Mouse (Mus musculus) lung, postnatal 25 days (tissue): ENCODE results near the gene Ndfip2.

ENCODE experiments used
- DNase-seq: peaks from one replicate; pipeline ENCODE4 v3.0.0; 2022; ENCODE audit warnings: low spot score

The Ndfip2 gene

DNA sequence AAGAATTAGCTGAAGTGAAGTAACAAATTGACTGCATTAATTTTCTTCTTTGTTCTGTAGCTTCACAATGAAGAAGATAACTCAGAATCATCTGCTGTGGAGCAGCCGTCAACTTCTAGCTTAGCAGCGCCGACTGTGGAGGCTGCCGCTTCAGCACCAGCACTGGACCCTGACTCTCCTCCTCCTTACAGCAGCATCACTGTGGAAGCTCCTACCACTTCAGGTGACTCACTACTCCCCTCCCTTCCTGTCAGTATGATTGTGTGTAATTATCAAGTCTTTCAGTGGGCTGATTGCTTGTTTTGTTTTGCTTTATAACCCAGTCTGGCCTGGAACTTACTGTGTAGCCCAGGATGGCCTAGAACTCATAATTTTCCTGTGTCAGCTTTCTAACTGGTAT is 29.2 kb downstream of the Ndfip2 start:
- no peak for DNase-seq

DNA sequence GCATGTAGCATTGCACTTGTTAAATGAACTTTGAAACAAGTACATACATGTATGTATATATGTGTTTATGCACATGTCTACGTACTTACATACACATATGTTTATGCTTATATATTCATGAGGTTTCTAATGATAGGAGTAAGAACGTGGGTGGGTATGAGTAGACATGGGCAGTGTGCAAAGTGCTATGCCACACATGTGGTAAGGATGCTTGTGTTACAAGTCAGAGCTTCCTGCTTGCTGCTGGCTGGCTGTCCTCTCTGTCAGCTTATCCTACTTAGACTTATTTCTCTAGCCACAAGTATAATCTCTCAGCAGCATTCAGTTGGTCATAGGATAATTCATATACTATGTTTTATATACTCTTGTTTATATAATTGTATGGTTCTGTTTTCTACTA is 29.6 kb downstream of the Ndfip2 start:
- no peak for DNase-seq

DNA sequence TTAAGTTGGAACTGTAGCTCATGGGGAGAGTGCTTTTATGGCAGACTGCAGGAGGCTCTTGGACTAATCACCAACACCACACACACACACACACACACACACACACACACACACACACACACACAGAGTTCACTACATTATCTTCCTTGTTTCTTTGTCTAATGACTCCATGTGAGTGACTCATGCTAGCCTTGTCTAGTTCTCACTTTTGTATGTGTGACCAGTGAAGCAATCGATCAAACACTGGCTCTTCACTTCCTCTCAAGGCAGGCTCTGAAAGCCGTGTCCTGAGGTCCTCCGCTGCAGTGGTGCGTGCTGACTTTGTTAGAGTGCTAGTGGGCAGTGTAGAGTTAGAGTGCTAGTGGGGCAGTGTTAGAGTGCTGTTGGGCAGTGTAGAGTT is 30.2 kb downstream of the Ndfip2 start:
- peak; percentile 27 for DNase-seq

DNA sequence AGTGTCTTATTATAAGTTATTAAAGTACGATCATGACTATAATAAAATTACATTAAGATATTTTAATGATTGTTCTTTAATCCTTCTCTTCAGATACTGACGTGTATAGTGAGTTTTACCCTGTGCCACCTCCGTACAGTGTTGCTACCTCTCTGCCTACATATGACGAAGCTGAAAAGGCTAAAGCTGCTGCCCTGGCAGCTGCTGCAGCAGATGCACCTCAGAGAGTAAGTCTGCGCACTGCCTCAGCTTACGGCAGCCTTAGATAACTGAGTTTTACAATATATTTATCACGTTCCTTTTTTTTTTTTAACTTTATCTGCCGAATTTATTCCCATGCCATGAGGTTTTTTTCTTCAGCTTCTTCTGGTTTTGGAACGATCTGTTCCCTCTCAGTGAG is 33.8 kb downstream of the Ndfip2 start:
- no peak for DNase-seq

DNA sequence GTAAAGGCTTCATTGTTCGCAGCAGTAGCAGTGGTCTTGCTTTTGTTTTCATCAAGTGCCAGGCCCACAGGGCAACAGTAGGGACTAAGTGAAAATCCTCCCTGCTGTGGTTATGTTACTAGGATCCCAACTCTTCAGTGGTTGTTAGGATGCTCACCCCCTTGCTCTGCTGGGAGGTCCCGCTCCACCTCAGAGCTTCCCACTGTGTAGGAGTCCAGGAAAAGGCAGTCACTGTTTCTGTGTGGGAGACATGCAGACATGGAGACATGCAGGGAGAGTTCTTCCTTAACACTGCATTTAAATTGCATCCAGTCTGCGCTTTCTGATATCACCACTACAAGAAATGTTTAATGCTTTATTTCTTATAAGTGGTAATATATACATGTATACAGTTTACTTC is 35.4 kb downstream of the Ndfip2 start:
- DNase-seq = no peak

DNA sequence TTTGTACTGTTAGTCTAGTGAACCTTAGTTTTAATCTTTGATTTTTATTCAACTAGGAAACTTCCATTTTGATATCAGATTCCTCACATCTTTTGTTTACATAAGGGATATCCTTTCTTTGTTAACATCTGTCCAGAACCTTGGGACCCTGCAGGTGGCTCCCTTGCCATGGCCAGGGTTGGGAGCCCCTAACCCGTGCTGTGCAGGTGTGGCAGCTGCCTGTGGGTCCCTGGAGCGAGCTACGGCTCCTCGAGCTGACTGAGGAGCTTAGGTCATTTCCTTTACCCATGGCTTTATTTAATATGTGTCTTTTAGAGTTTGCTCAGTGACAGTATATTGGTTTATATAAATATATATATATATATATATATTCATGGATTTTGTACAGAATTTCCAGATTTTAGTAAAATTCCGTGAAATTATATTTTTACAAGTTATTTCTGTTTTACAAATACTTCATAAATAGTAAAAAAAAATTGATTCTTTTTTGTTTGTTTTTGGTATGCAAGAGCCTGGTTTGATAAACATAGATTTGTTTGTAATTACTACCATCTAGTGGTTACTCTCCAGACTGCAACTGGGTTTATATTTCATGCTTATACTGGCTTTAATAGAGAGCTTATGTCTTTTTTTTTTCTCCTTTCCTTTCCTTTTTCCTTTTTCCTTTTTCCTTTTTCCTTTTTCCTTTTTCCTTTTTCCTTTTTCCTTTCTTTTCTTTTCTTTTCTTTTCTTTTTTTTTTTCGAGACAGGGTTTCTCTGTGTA is 37.6 kb downstream of the Ndfip2 start:
- DNase-seq = peak; percentile 56

DNA sequence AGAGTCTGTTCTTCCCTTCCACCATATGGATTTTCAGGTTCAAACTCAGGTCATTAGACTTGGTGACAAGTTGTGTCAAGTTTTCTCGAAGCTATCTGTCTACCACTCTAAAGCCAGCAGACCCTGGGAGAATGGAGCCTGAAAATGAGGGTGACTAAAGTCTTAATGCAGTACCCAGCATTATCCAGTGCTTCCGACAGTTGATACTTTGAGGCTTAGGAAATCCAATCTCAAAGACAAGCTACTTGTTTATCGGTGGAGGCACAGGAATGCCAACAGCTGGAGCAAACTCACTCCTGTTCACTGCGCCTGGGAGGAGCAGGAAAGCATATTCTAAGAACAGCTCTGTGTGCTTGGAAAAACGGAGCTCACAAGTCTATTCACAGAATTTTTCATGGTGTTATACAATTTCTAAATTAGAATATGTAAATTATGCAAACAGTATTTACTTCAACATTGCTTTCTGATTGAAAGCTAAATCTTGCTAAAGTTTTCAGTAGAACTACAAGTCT is 41.4 kb downstream of the Ndfip2 start:
- DNase-seq = no peak

DNA sequence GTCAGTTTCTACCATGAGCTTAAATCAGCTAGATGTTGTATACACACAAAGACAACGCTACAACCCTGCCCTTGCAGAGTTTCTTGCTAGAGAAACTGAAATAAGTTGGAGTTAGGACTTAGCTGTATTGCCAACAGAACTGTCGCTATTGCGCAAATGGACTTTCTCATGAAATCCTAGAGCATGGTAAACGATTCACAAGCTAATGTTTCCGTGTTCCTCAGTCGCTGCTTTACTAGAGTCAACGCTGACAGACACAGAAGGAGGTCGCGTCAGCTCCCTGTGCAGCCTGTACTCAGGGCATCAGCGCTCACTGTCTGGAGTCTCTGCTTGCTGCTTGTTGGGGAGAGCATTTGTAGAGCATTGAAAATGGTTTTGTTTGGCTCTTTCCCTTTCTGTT is 42.2 kb downstream of the Ndfip2 start:
- peak; percentile 15 for DNase-seq

DNA sequence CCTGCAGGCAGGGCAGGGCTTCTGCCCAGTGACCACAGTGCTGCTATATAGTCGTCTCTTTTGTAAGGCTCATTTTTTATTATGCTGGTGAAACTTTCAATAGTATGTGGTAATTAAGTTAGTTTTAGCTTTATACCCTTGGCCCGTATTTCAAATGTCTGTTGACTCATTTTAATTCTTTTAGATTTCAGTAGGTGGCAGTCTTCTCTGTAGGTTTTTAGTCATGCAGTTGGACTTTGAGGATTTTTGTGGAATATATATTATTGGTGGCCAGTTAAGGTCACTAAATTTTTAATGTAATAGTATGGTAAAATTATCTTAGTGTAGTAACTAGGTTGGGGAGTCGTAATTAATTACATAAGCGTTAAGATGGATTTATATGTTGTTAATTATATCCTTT is 44.3 kb downstream of the Ndfip2 start:
- DNase-seq = no peak

DNA sequence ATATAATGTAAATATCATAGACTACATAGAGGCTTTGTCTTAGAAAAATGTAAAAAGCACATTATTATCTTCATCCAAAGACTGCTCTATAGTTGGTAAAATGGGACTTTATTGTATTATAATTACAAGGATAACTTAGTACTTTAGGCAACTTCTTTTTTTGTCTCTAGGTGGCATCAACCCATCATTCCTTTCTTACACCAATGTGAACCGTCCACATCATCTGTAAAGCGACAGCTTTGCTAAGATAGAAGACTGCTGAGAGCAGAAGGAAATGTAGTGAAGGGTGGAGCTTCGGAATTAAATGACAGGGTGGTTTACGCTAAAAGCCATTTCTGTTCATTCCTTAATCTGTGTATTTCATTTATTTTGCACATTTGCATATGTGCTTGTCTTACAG is 49.3 kb downstream of the Ndfip2 start:
- no peak for DNase-seq

DNA sequence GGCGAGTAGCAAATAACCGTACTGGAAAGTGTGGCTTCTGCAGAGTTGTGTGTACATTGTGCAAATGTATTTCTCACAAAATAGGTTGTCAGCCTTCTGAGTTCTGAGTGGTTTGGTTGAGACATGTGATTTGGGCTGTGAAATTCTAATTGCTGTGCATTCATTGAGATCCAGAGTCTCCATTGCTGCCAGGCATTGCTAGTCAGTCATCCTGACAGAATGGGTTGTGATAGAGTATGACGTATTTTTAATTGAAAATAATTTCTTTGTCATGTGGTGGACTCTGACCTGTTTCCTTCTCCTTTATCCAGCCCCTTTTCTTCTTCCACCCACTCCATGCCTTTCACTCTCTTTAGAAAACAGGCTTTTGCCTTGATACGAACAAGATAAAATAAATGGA is 54.0 kb downstream of the Ndfip2 start:
- DNase-seq = no peak

DNA sequence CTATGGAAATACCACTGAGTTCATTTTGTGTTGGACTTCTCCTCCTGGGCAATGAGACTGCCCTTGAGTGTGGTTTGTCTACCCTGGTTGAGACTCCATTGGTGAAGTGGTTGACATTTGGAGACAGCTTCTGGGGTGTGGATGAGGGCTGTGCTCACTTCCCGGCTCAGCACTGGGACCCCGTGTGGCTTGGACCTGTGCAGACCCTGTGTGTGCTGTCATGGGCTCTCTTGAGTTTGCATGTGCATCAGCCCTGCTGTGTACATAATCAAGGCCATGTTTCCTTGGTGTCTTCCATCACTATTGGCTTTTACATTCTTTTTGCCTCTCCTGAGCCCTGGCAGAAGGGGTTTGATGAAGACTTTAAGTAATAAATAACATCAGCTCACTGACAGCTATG is 54.6 kb downstream of the Ndfip2 start:
- no peak for DNase-seq

DNA sequence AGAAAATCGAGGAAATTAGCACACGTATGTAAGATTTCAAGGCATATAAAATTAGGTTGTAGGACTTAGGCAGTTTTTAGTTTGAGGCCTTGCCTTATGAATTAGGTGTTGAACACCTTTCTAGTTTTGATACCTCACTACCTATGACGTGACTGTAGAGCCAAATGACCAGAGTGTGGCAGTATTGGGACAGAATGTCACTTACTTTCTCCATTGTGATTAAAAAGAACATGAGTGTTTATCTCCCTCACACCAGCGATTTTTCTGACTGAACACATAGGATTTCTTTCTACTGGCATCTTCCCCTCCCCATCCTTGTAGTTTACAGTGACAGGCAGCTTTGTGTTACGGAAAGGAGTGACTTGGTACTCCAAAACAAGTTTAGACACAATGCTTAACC is 55.5 kb downstream of the Ndfip2 start:
- DNase-seq = peak; percentile 46

DNA sequence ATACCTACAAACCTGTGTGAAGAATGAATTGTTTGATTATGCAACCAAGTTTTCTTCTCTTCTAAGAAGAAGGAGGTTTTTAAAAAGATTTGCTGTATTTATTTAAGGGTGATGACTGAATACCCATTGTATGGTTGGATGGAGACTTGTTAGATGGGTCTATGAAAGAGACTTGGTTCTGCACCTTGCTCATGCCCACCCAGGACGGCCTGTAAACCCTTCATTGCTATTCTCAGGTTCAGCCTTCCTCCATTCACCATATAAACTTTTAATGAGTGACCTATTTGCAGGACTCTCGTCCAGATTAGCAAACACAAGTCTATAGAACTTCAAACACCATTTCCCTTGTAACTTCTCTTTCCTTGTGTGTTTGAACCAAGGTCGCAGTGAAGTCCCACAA is 63.3 kb downstream of the Ndfip2 start:
- DNase-seq = no peak

DNA sequence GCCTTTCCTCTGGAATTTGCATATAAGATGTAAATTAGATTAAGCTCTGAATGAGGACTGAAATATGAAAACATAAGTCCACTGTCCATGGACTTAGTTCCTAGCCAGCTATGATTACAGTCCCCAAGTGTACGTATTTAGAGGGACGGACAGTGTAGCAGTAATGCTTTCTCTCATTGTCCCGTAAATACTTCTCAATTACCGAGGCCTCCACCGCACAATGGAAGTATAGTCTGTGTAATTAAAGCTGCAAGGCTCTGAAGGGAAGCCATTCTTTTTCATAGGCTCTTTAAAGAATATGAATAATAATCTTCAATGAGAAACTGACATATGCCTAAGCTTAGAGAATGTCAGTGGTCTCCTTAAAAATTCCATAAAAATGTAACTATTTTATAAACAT is 64.5 kb downstream of the Ndfip2 start:
- no peak for DNase-seq

DNA sequence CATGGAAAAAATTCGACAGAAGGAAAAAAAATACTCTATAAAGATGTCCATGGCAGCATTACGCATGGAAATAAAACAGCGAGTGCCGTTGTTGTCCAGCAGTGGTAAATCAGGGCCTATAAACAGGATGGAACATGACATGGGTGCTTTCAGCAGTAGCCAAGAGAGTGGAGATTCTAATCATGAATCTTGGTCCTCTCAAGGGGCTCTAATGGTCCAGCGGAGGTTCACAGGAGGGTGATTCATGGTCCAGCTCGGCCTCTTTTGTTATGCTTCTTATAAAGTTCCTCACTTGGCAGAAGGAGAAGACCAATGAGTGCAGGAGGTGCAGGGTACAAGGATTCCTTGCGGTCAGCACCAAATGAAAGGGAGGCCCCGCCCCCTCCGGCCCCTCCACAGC is 65.1 kb downstream of the Ndfip2 start:
- no peak for DNase-seq

DNA sequence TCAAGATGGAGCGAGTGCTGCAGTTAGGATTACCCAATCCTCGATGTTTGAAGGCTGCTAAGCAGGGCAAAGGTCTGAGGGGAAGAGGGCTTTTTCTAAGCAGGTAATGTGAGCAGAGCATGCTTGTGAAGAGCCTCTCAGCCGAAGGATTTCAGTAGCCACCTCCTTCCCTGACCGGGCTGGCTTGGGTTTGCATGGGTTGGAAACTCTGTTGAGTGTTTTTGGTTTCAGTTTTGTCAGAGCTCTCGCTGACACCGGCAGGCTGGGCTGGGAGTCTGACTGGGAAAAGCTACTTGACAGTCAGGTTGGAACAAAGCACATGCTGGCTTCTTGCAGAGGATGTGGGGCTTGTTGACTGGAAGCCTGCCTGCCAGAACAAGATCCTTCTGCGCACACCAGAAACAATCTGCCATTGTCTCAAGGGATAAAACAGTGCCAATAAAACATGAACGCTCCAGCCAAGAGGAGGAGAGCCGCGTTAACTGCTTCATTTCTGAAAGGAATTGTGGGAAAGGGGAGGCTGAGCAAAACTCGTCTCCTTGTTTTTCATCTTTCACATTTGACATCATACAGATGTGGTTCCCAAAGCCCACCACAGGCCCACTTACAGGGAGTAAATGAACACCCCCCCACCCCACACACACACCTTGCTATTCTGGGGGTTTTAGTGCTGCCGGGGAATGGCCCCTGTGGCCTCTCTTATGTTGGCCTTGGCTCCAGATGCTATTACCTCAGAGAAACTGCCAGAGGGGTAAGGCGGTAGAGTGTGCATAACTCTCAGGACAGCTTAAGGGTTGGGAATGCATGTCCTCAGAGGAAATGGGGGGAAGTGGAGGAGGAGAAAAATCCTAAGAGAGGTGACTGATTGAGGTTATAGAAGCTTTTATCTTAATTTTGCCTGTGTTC is 70.3 kb downstream of the Ndfip2 start:
- peak; percentile 87 for DNase-seq

DNA sequence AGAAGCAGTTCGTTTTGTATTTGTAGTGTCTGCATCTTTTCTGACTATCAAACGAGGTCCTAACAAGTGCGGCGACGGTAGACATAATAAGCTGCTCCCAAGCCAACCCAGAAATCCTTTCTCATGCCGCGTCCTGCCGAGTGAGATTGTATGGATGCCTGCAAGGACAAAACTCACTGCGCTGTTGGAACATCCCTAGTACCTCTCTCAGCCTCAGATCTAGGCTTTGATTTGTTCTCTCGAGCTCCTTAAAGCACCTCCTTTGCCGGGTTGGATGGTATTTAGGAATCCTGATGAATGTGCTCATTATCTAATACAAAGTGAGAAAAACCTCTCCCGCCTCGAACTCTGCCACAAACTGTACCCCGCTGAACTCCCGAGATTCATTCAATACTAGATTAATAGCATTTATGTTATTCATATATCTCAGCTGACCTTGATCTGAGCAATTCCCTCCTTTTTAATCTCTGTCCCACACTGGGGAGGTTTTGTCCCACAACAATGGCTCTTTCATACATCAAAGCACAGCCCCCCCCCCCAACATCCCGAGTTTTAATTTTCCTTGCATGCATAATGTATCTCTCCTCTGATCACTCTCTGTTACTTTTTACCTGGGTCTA is 75.2 kb downstream of the Ndfip2 start:
- DNase-seq = no peak

DNA sequence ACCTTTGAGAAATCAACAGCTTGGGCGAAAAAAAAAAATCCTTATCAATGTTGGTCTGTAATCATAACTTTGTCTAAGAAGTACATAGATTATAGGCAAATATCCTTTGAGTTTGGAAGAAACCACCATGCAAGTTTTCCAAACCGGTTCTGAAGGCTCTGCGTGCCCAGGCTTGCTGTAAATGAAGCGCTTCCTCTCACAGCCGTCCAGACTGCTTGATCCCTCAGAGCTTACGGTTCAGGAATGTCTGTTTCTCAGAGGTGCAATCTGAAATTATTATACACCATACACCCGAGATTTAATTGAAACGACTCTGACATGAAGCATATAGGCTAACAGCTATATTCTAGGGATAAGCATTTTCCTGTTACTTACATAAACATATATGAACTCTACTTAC is 83.4 kb downstream of the Ndfip2 start:
- DNase-seq = no peak

DNA sequence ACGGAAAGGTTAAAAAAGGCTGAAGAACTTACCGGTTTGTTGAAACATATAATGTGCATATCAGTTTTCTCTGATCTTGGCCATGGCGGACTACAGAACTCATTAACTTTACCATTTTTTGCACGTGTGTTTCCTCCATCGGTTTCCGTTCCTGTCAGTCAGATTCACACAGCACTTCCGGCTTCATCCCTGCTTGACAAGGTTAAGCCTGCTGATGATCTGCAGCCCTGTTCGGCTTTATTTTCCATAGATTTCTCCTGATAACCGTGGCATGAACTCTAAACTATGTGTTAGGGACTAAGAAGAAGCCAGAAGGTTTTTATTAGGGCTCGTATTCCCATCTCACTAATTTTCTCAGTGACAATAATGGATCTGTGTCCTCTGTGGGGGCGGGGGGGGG is 95.7 kb downstream of the Ndfip2 start:
- DNase-seq = no peak
